Mouse (Mus musculus) midbrain, embryonic 10.5 days (tissue): Measurements from ENCODE around the gene Dcn. TPM values are rescaled to one million over a fixed set of nuclear protein-coding genes. Genes with fewer than 3 reads are reported as not detected.

Experiments
- DNase-seq: peaks from one replicate; pipeline ENCODE4 v3.0.0-alpha.2; 2017; ENCODE audit warnings: low spot score
- H3K27ac ChIP-seq: fragments of 300-500 bp; sonication (generic); replicated peaks from 2 replicates; pipeline ENCODE4 v1.5.1; 2016; ENCODE audit warnings: mild to moderate bottlenecking
- H3K27me3 ChIP-seq: fragments of 300-500 bp; sonication (generic); 2 replicates; pipeline ENCODE4 v1.6.1; 2016; ENCODE audit warnings: low read depth, mild to moderate bottlenecking; ENCODE audit not compliant: poor library complexity, severe bottlenecking
- H3K36me3 ChIP-seq: fragments of 300-500 bp; sonication (generic); 2 replicates; pipeline ENCODE4 v1.6.1; 2016; ENCODE audit warnings: mild to moderate bottlenecking, moderate library complexity
- H3K4me1 ChIP-seq: fragments of 300-500 bp; sonication (generic); 2 replicates; pipeline ENCODE4 v1.6.1; 2016
- H3K4me3 ChIP-seq: fragments of 300-500 bp; sonication (generic); 2 replicates; pipeline ENCODE4 v1.5.1; 2016; ENCODE audit warnings: mild to moderate bottlenecking, moderate library complexity
- H3K9me3 ChIP-seq: fragments of 300-500 bp; sonication (generic); replicated peaks from 2 replicates; pipeline ENCODE4 v1.6.1; 2016; ENCODE audit warnings: mild to moderate bottlenecking
- WGBS: fragments of 180-500 bp; shearing (Covaris S2); methylation state at CpG from one replicate; pipeline ENCODE4 v1.1.7; 2016; 5-methylcytosine and 5-hydroxymethylcytosine counted together
- polyA plus RNA-seq: library from polyadenylated mRNA; unstranded; fragments of >200 nt; fragmentation: Nextera tagmentation; extraction: Ambion mirVana; gene quantifications from 2 replicates; pipeline ENCODE4 v1.2.1, GENCODE M21; 2016

Dcn gene
- polyA plus RNA-seq: 6.6 and 15.1 TPM in 2 replicates

DNA sequence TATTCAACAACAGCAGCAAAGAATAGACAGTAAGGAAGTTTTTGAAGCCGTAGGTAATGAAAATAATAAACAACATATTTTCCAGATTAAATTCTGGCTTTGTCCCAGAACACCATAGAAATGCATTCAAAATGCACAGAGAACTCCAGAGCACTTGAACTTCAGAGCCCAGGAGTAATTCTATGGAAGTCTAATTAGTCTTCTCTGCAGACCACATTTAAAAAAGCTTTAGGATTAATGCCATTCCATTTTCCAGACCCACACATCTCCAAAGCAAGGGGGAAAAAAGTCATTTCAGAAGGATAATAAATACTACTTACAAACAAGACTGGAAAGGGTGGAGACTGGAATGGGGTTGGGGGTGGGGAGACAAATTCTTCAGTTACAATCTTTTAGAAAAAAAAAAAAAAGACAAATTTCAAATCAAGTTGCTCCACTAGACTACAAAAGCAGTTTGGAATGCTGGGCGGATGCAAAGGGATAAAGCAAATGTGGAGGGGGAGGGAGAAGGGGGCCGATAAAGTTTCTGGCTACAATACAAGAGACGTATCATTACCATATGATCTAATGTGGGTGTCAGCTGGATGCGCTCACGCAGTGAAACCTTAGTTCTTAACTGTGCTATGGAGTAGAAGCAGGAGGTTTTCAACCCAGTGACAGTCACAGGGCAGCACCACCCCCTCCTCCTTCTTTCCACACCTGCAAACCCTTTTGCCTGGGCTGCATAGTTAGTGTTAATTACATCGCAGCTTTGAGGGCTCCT is at the start of gene Dcn:
Gene Dcn, plus strand, starts transcription at position 606 of the 763 bp plus-strand sequence.
- Histone ChIP-seq H3K4me1 (peaks cover 27% of the 10 kb centered on the region), H3K27ac (no peak within 1 kb of the TSS; the same call in 1 of the 2 replicates)
- 11% methylated on average over 7 of the region's 7 CpGs for WGBS

DNA sequence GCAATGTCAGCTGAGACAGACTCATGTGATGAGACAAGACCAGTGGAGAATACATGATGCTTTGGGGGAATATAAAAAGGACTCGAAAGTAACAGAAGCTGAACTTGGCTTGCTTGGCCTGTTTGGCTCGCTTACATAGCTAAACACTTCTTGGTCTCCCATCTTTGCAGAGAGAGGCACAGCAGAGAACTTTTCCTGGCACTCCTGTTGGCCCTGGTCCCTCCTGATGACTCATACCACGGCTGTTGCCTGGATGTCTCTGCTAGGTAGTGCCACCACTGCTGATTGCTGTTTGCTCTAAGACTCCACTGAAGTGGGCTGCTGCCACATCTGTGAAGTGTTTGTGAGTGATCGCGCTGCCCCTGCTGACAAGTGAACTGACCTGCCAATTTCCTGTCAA is 42.7 kb upstream of the Dcn start:
- DNase-seq: no peak
- no peak overlapping the region for H3K27ac ChIP-seq
- H3K9me3 ChIP-seq: no peaks in the 10 kb centered on the region
- H3K36me3 ChIP-seq: no peaks in the 10 kb centered on the region
- H3K4me1 ChIP-seq: no peaks in the 10 kb centered on the region
- H3K27me3 ChIP-seq: no peaks in the 10 kb centered on the region
- no peak overlapping the region for H3K4me3 ChIP-seq
- WGBS: 78% methylated on average over 5 of the region's 5 CpGs

More for the DNA sequence above, at the start of gene Dcn:
- H3K27me3 ChIP-seq: no peaks in the 10 kb centered on the region
- H3K9me3 ChIP-seq: no peaks in the 10 kb centered on the region
- H3K4me3 ChIP-seq: peak within 1 kb of the TSS; percentile 35
- H3K36me3 ChIP-seq: no peaks in the 10 kb centered on the region
- peak; percentile 24 for DNase-seq

DNA sequence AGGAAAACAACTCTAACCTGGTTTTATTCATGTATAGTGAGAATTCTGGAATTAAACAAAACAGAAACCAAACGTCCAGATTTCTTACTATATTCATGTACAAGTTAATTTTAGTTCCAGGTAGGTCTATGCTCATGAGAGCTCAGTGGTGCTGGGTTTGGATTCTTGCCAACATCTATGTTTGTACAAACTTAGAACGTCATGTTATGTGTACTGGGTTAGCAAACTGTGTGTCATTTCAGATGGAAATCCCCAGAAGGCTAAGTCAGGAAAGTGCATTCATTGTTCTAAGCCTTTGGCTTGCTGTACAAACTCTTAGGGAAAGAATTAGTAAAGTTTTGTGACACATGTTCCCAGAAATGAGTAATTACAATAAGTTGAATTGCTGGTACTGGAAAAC is 37.1 kb upstream of the Dcn start:
- no peak overlapping the region for H3K27ac ChIP-seq
- 78% methylated on average over 2 of the region's 2 CpGs for WGBS

DNA sequence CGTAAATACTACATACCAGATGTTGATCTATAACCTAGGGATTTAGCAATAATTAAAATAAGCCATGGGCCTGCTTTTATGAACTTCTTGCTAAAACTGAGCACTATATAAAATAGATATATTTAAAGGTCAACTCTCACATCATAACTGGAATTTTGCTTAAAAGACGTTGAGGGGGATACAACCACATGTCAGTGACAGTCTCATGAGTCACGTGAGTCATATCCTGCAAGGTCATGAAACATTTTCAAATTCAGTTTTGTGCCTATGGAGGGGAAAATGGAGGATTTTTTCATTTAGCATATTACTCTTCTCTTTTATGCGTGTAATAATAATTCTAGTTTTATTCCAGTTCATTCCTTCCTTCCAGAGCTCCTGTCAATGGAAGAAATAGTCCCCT is 32.9 kb upstream of the Dcn start:
- Histone ChIP-seq H3K27me3 (no peaks in the 10 kb centered on the region), H3K9me3 (no peaks in the 10 kb centered on the region), H3K27ac (no peak overlapping the region), H3K36me3 (no peaks in the 10 kb centered on the region), H3K4me1 (no peaks in the 10 kb centered on the region), H3K4me3 (no peak overlapping the region)
- DNase-seq: no peak
- 92% methylated on average over 4 of the region's 4 CpGs for WGBS

More for the DNA sequence above, 37.1 kb upstream of the Dcn start:
- H3K4me1 ChIP-seq: no peaks in the 10 kb centered on the region
- no peaks in the 10 kb centered on the region for H3K27me3 ChIP-seq
- H3K9me3 ChIP-seq: no peaks in the 10 kb centered on the region
- H3K4me3 ChIP-seq: no peak overlapping the region
- H3K36me3 ChIP-seq: no peaks in the 10 kb centered on the region
- DNase-seq: no peak

DNA sequence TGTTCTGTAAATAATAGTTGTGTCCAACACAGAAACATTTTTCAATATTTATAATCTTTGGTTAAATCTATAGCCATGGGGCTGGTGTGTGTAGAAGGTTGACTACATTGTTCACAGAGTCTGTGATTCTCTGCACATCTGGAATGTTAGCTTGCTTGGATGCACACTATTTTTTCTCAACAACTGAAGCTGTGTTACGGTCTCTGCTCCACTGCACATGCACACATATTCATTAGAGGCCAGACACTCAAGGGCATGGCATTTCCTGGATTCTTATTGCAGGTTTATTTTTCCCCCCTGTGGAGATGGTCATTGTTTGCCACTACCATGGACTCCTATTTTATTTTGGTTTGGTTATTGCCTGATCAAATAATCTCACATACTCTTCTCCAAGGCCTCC is 26.5 kb upstream of the Dcn start:
- peaks cover 5% of the 10 kb centered on the region; the same call in 1 of the 2 replicates for H3K4me1 ChIP-seq
- H3K36me3 ChIP-seq: no peaks in the 10 kb centered on the region
- no peak overlapping the region for H3K27ac ChIP-seq
- no peak overlapping the region for H3K4me3 ChIP-seq
- no peak for DNase-seq
- no peaks in the 10 kb centered on the region for H3K27me3 ChIP-seq
- H3K9me3 ChIP-seq: no peaks in the 10 kb centered on the region
- 71% methylated on average over 1 of the region's 1 CpGs for WGBS

DNA sequence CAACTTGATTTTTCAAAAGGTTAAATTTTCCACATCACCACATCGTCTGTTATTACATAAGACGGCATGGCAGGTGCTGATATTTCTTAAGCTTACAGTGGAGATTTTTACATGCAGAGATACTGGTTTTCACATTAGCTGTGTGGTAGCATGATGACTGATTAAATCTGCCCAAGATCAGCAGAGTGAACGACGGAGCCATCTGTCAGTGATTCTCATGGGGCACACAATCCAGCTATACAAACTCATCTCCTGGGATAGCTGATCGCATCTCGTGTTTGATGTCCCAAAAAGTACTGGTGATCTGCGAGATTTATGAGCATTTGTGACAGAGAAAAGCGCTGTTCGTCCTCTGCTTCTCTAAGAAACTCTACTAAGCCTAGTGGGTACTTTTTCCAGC is 25.9 kb upstream of the Dcn start:
- DNase-seq: no peak
- Histone ChIP-seq H3K4me3 (no peak overlapping the region), H3K27ac (no peak overlapping the region), H3K36me3 (no peaks in the 10 kb centered on the region), H3K27me3 (no peaks in the 10 kb centered on the region), H3K4me1 (peaks cover 5% of the 10 kb centered on the region; the same call in 1 of the 2 replicates), H3K9me3 (no peaks in the 10 kb centered on the region)
- 83% methylated on average over 9 of the region's 9 CpGs for WGBS

DNA sequence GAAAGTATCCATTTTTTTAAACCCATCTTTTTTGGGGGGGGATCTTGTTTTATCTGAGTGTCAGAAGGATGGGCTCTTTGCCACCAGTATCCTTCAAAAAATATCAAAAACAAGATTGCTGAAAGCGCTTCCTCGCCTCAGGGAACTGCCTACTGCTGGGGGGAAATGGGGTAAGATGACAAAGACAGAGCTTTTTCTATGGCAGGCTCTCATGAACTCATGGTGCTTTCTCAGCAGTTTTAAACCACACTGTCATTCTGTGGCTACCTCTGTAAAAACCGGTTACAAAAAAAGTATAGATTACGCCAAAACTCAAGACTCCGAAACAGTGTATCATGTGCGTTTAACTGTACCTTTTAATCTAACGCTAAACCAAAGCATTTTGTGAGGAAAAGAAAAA is 22.4 kb upstream of the Dcn start:
- H3K4me1 ChIP-seq: peaks cover 5% of the 10 kb centered on the region; the same call in 1 of the 2 replicates
- H3K4me3 ChIP-seq: no peak overlapping the region
- H3K27ac ChIP-seq: no peak overlapping the region
- no peaks in the 10 kb centered on the region for H3K9me3 ChIP-seq
- DNase-seq: no peak
- no peaks in the 10 kb centered on the region for H3K27me3 ChIP-seq
- WGBS: 89% methylated on average over 7 of the region's 7 CpGs
- H3K36me3 ChIP-seq: no peaks in the 10 kb centered on the region

DNA sequence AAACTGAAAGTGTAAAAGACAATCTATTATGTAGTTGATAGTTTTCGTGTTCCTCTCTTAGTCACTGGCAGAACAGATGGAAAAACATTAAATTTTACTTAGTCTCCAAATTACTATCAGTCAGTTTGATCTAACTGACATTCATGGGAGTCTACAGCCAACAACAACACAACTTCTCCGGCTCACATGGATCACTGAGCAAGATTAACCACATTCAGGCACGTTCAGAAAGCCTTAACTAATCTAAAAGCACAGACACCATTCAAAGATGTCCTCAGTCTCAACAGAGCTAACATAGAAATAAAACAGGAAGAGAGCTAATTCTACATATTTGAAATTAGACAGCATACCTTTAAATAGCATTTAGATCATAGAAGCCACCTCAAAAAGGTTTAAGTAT is 12.6 kb upstream of the Dcn start:
- H3K27me3 ChIP-seq: no peaks in the 10 kb centered on the region
- H3K36me3 ChIP-seq: no peaks in the 10 kb centered on the region
- H3K4me1 ChIP-seq: peaks cover 6% of the 10 kb centered on the region
- no peak overlapping the region for H3K4me3 ChIP-seq
- no peak for DNase-seq
- H3K9me3 ChIP-seq: no peaks in the 10 kb centered on the region
- no peak overlapping the region for H3K27ac ChIP-seq
- 56% methylated on average over 3 of the region's 3 CpGs for WGBS

DNA sequence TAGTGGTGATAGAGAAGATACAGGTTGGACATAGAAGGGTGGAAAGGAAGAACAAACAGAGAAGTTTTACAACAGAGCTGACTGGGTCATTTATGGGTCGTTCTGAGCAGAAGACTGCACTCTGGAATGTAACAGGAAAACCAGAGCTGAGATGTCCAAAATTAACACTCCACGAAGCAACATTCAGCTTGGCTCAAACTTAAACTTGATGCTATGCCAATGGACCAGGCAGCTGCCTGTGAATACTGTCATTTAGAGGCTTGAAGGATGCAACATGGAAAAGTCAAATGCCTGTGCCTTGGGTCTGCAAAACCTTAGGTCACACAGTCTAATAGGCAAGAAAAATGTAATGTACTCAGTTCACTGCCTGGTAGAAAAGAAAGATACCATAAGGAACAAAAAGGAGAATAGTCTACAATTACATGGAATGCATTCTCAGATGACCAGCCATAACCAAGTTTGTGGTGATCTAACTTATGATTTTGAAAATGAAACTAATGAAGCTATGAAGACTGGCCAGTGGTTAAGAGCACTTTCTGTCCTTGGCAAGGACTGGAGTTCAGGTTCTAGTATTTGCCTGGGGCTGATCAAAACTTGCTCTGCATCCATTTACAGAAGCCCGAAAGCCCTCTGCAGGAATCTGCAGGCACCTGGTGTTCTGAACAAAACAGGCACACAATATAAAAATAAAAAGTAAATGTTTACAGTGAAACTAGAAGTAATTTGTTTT is 9.8 kb upstream of the Dcn start:
- no peak overlapping the region for H3K4me3 ChIP-seq
- H3K4me1 ChIP-seq: peaks cover 7% of the 10 kb centered on the region
- no peak overlapping the region for H3K27ac ChIP-seq
- DNase-seq: no peak
- no peaks in the 10 kb centered on the region for H3K36me3 ChIP-seq
- H3K27me3 ChIP-seq: no peaks in the 10 kb centered on the region
- 81% methylated on average over 3 of the region's 3 CpGs for WGBS
- H3K9me3 ChIP-seq: no peaks in the 10 kb centered on the region

DNA sequence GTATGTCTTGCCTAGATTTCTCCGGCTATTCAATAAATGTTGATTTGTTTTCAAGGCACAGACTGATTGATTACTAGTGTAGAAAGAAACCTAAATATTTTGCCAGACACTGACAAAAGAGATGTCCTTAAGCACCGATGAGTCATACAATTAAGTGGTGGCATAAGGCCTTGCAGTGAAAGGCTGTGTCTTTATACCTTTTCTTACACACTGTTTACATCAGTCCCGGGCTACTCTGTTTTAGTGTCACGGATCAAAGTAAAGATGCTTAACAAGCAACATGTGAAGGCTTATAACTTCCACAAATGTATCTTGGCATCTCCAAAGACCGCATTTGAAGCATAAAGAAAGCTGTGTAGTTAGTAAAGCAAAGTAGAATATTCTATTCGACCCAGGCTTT is 3.9 kb upstream of the Dcn start:
- WGBS: 79% methylated on average over 6 of the region's 6 CpGs
- Histone ChIP-seq H3K4me3 (no peak overlapping the region), H3K9me3 (no peaks in the 10 kb centered on the region), H3K36me3 (no peaks in the 10 kb centered on the region), H3K27me3 (no peaks in the 10 kb centered on the region), H3K4me1 (peaks cover 34% of the 10 kb centered on the region), H3K27ac (no peak overlapping the region)
- DNase-seq: no peak

DNA sequence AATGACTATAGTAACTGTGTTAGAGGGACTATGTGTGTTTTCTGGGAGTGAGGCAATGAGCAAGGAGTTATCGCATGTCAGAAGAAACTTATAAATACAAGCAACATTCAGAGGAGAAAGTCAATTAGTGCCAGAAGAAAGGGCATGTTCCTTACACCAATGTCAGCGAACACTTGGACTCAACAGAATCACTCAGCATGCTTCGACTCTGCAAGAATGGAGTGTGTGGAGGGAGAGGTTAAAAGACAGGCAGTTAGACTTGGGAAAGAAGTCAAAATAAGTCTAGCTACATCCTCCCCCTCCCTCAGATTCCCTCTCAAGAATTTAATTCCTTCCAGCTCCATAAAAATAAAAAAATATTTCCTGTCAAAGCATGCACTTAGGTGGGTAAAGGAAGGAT is 1.1 kb upstream of the Dcn start:
- Histone ChIP-seq H3K36me3 (no peaks in the 10 kb centered on the region), H3K4me1 (peaks cover 27% of the 10 kb centered on the region), H3K27ac (no peak overlapping the region; the same call in 1 of the 2 replicates), H3K4me3 (no peak overlapping the region), H3K9me3 (no peaks in the 10 kb centered on the region), H3K27me3 (no peaks in the 10 kb centered on the region)
- DNase-seq: no peak
- 64% methylated on average over 3 of the region's 3 CpGs for WGBS

DNA sequence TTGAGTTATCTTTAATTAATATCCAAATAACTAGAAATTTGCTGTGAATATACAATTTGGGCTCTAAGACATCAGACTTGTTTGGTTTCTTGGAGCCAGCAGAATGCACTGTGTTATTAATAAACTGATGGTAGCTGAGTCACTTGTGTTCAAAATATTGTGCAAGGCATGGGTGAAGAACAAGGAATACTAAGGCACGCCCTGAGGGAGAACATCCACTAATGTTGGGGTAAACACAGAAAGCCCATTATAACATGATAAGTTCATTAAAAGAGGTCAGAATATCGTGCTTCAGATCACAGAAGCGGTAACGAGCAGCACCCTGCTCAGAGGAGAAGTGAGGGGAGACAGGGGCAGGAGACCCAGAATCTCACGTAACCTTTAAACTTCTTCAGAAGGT is 2.7 kb downstream of the Dcn start:
- H3K9me3 ChIP-seq: no peaks in the 10 kb centered on the region
- H3K27ac ChIP-seq: no peak overlapping the region
- 90% methylated on average over 5 of the region's 5 CpGs for WGBS
- H3K36me3 ChIP-seq: no peaks in the 10 kb centered on the region
- no peak overlapping the region for H3K4me3 ChIP-seq
- no peak for DNase-seq
- no peaks in the 10 kb centered on the region for H3K27me3 ChIP-seq
- H3K4me1 ChIP-seq: peaks cover 27% of the 10 kb centered on the region

DNA sequence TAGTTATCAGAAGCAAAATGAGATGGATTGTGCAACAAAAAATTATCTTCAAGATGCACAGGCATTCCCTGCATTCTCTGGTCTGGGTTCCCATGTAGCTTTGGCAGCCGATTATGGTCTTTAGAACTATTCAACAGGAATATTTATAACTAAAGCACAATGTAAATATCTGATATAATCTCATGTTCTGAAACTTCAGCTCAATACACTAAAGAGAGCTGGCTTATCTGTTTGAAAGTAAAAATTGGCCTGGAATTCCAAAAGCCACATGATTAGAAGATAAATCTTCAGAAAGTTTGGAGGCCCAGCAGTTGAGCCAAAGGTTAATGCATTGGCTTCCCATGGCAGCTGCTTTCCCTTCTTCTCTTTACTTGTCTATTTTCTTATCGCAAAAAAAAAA is 4.6 kb downstream of the Dcn start:
- H3K36me3 ChIP-seq: no peaks in the 10 kb centered on the region
- WGBS: 77% methylated on average over 2 of the region's 2 CpGs
- H3K27ac ChIP-seq: no peak overlapping the region

More for the DNA sequence above, 4.6 kb downstream of the Dcn start:
- Histone ChIP-seq H3K27me3 (no peaks in the 10 kb centered on the region), H3K9me3 (no peaks in the 10 kb centered on the region), H3K4me3 (no peak overlapping the region), H3K4me1 (peaks cover 14% of the 10 kb centered on the region)
- no peak for DNase-seq
